Mouse (Mus musculus): ENCODE measurements around the gene Fam83g. TPM values are rescaled to one million over a fixed set of nuclear protein-coding genes. Genes with fewer than 3 reads are reported as not detected.

Fam83g gene
- total and polyA plus RNA-seq, 2 experiments from 2014 or later, result 0.10 to 0.21 TPM

DNA sequence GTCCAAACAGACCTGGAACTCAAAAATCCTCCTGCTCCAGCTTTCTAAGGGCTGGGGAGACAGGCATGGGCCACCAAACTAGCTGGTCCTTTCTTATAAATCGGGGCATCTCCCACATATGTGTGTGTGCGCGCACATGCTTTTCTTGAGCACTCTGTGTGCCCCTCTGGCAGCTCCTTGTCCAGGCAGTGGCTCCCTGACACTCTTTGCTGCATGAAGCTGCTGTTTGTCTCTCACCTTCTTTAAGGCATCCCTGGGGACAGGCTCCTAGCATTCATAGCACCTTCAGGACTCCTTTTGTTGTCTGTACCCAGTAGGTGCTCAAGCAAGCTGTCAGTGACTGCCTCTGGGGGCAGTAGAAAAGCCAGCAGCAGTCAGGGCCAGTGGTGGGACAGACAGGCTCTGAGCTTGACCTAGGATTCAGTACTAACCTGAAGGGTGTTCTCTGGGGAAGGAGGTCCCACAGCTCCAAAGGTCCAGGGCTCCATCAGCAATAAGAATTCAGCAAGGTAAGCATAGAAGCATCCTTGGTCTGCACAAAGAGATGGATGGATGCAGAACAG, 25.4 kb upstream of the Fam83g start:
- WGBS, result 90% methylated on average over 3 of the region's 3 CpGs
- Histone ChIP-seq H3K4me2 (ENCODE audit: low read depth, low read length) (no peak overlapping the region), H3K27ac (no peak overlapping the region), H3K9ac (replicated peaks; ENCODE audit: low read length) (no peak overlapping the region), H3K4me1 (ENCODE audit: insufficient read depth, low read length) (peaks cover 11% of the 10 kb centered on the region; the same call in 1 of the 2 replicates), H3K4me3 (ENCODE audit: low read length) (no peak overlapping the region), H3K36me3 (ENCODE audit: insufficient read depth, low read length) (no peaks in the 10 kb centered on the region), H3K27me3 (ENCODE audit: insufficient read depth, low read length) (no peaks in the 10 kb centered on the region), H3K9me3 (ENCODE audit: low read length) (no peaks in the 10 kb centered on the region)
- ATAC-seq, result no peak
- no peak for TF ChIP-seq CTCF (IDR thresholded peaks at IDR 0.05; ENCODE audit: low read depth)
- no peak for DNase-seq (ENCODE audit: low spot score)

DNA sequence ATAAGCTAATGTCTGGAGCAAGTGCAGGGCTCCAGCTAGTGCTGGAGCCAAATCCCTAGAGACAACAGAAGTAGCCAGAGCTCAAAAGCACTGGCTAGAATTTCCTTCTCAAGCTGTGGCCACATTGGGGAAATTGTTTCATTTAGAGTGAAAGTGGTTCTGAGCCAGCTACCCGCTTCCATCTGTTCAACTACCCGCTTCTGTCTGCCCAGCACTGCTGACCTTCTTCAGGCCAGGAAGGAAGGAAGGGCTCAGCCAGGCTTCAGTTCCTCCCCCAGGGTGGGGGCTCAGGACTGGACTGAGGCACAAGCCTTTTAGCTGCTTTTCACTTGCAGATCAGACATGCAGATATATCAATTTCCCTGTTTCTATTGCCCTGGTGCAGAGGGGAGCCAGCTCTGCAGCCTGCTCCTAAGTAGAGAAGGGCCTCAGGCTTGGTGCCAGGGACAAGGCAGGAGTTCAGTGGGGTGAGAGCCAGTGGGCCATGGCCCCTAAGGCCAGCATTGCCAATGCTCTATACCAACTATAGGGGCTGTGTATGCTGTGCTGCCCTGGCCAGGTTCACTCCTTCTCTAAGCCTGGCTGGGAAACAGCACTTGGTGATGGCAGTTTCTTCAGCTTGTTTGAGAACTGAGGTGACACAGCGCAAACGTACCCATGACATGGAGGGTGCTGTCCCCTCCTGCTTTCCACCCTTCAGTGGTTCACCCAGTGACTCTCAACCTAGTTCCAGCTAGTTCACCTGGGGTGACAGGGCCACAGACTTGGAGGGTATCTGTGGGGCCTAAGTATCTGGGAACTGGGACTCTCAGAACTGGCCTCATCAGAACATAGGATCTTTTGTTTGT, 24.7 kb upstream of the Fam83g start:
- DNase-seq (ENCODE audit: low spot score) (peak; percentile 42), ATAC-seq (no peak)
- Histone ChIP-seq H3K4me1 (ENCODE audit: insufficient read depth, low read length) (peaks cover 11% of the 10 kb centered on the region; the same call in 1 of the 2 replicates), H3K27me3 (ENCODE audit: insufficient read depth, low read length) (no peaks in the 10 kb centered on the region), H3K9me3 (ENCODE audit: low read length) (no peaks in the 10 kb centered on the region), H3K36me3 (ENCODE audit: insufficient read depth, low read length) (no peaks in the 10 kb centered on the region), H3K9ac (replicated peaks; ENCODE audit: low read length) (no peak overlapping the region), H3K27ac (no peak overlapping the region), H3K4me2 (ENCODE audit: low read depth, low read length) (no peak overlapping the region), H3K4me3 (ENCODE audit: low read length) (no peak overlapping the region)
- 72% methylated on average over 4 of the region's 4 CpGs for WGBS
- TF ChIP-seq CTCF (IDR thresholded peaks at IDR 0.05; ENCODE audit: low read depth), result no peak

DNA sequence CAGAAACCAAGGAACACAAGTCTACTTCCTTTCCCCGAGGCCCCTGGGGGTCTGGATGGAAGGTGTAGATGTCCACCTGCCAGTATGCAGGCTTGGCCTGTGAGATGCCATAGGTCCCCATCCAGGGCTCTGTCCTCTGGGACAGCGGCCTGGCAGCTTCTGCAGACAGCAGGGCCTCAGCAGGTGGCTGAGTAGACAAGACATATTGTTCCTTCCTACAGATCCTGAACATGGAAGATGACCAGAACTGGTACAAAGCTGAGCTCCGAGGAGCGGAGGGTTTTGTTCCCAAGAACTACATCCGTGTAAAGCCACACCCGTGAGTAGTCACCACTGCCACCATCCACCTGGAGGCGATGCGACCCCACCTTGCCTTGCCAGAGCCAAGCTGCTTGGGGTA, 23.9 kb upstream of the Fam83g start:
- H3K9me3 ChIP-seq (ENCODE audit: low read length), result no peaks in the 10 kb centered on the region
- H3K27me3 ChIP-seq (ENCODE audit: insufficient read depth, low read length), result no peaks in the 10 kb centered on the region
- no peak overlapping the region for H3K9ac ChIP-seq (replicated peaks; ENCODE audit: low read length)
- no peak overlapping the region for H3K27ac ChIP-seq
- DNase-seq (ENCODE audit: low spot score) (no peak), ATAC-seq (no peak)
- H3K4me2 ChIP-seq (ENCODE audit: low read depth, low read length), result no peak overlapping the region
- no peaks in the 10 kb centered on the region for H3K36me3 ChIP-seq (ENCODE audit: insufficient read depth, low read length)
- 82% methylated on average over 8 of the region's 8 CpGs for WGBS
- TF ChIP-seq CTCF (IDR thresholded peaks at IDR 0.05; ENCODE audit: low read depth), result no peak
- peaks cover 11% of the 10 kb centered on the region; the same call in 1 of the 2 replicates for H3K4me1 ChIP-seq (ENCODE audit: insufficient read depth, low read length)
- H3K4me3 ChIP-seq (ENCODE audit: low read length), result no peak overlapping the region

DNA sequence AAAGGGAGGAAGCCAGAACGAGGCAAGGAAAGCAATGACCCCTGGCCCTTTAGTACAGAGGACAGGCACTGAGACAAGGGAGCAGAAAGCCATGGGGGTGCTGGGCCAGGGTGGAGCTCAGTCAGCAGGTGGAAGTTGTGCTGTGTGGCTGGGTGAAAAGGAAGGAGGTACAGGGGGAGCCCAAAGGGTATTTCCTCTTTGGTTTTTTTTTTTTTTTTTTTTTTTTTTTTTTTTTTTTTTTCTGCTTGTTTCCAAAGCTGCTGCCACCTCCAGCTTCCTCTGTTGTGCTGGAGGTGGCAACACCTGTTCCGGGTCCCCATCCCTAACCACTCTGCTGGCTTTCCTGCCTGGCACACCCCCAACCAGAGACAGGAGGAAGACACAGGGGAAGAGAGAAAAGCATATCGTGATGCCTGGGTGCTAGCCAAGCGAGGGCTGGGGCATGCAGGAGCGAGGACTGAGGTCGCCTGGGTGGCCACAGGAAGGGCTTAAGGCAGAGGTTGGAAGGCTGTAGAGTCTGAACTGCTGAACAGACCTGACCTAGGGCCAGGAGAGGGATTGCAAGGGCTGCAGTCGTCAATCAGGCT, 23.0 kb upstream of the Fam83g start:
- no peak for DNase-seq (ENCODE audit: low spot score)
- no peak for ATAC-seq
- no peak overlapping the region for H3K9ac ChIP-seq (replicated peaks; ENCODE audit: low read length)
- WGBS, result 75% methylated on average over 7 of the region's 7 CpGs
- peaks cover 11% of the 10 kb centered on the region; the same call in 1 of the 2 replicates for H3K4me1 ChIP-seq (ENCODE audit: insufficient read depth, low read length)
- no peaks in the 10 kb centered on the region for H3K27me3 ChIP-seq (ENCODE audit: insufficient read depth, low read length)
- H3K9me3 ChIP-seq (ENCODE audit: low read length), result no peaks in the 10 kb centered on the region
- no peak overlapping the region for H3K27ac ChIP-seq
- H3K36me3 ChIP-seq (ENCODE audit: insufficient read depth, low read length), result no peaks in the 10 kb centered on the region
- H3K4me2 ChIP-seq (ENCODE audit: low read depth, low read length), result no peak overlapping the region
- H3K4me3 ChIP-seq (ENCODE audit: low read length), result no peak overlapping the region
- TF ChIP-seq CTCF (IDR thresholded peaks at IDR 0.05; ENCODE audit: low read depth), result no peak

DNA sequence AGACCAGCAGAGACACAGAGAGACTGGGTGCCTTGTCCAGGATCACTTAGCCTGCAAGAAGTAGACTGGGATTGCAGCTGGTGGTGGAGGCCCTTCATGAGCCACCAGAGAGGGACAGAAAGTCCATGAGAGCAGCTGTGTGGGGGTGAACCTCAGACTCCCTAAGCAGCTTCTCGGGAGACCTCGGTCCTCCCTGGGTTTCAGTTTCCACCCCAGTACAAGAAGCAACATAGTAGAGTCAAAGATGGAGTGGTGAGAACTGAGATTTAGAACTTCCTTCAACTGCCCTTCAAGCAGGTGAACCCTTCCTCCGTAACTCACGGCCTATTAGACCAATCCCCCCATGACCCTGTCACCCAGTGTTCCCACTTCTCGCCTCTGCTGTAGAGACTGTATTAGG, 21.7 kb upstream of the Fam83g start:
- no peak for ATAC-seq
- Histone ChIP-seq H3K9me3 (ENCODE audit: low read length) (no peaks in the 10 kb centered on the region), H3K4me2 (ENCODE audit: low read depth, low read length) (no peak overlapping the region), H3K36me3 (ENCODE audit: insufficient read depth, low read length) (no peaks in the 10 kb centered on the region), H3K27ac (no peak overlapping the region), H3K27me3 (ENCODE audit: insufficient read depth, low read length) (no peaks in the 10 kb centered on the region), H3K9ac (replicated peaks; ENCODE audit: low read length) (no peak overlapping the region), H3K4me3 (ENCODE audit: low read length) (no peak overlapping the region), H3K4me1 (ENCODE audit: insufficient read depth, low read length) (peaks cover 11% of the 10 kb centered on the region; the same call in 1 of the 2 replicates)
- TF ChIP-seq CTCF (IDR thresholded peaks at IDR 0.05; ENCODE audit: low read depth), result no peak
- DNase-seq (ENCODE audit: low spot score), result no peak
- WGBS, result 92% methylated on average over 5 of the region's 5 CpGs

DNA sequence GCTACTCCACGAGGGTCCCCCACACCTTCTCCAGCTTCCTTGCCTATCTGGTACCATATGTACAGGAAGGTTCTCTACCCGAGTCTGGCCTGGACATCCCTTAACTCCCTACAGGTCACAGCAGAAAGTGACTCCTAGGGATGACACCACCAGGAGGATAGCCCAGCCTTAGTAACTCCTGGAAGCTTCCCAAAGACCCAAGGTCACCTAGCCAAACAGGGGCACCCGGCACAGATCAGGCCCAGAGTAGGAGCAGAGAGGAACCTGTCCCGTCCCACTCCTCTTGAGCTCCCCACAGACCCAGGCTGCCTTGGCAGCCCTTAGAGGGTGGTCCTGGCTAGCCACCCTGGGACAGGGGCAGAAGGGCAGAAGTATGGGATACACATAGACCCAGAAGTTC, 18.5 kb upstream of the Fam83g start:
- ATAC-seq (no peak), DNase-seq (ENCODE audit: low spot score) (no peak)
- H3K36me3 ChIP-seq (ENCODE audit: insufficient read depth, low read length), result no peaks in the 10 kb centered on the region
- H3K27me3 ChIP-seq (ENCODE audit: insufficient read depth, low read length), result no peaks in the 10 kb centered on the region
- H3K27ac ChIP-seq, result no peak overlapping the region
- WGBS, result 88% methylated on average over 4 of the region's 4 CpGs
- no peak overlapping the region for H3K9ac ChIP-seq (replicated peaks; ENCODE audit: low read length)
- no peak overlapping the region for H3K4me2 ChIP-seq (ENCODE audit: low read depth, low read length)
- TF ChIP-seq CTCF (IDR thresholded peaks at IDR 0.05; ENCODE audit: low read depth), result no peak
- H3K4me3 ChIP-seq (ENCODE audit: low read length), result no peak overlapping the region
- no peaks in the 10 kb centered on the region for H3K9me3 ChIP-seq (ENCODE audit: low read length)
- H3K4me1 ChIP-seq (ENCODE audit: insufficient read depth, low read length), result no peaks in the 10 kb centered on the region

All from hindbrain, postnatal 0 days (tissue).